Mouse (Mus musculus): ENCODE results near the gene Dchs2. TPM values are rescaled to one million over a fixed set of nuclear protein-coding genes. Genes with fewer than 3 reads are reported as not detected.

Dchs2 gene
- polyA plus RNA-seq, 2 experiments = under 0.01 TPM; not detected in 1

DNA sequence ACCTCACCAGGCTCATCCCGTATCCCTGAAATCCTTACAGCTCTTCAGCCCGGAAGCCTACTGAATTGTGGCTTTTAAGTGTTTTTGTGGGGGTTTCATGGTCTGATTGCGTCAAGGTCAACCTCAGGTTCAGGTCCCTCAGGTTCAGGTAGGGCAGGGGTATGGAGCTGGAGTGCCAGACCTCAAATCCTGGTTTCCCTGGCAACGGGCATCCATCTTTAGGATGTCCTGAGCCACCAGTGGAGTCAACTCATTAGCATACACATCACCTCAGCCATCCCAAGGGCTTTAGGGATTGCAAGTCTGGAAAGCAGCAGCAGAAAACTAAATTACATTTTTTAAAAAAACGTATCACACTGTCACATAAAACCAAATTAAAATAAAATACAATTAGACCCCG lies 28.1 kb upstream of the Dchs2 start:
- DNase-seq (ENCODE audit: low read depth in 3 of 3, low spot score in 3 of 3) (no peak), ATAC-seq (ENCODE audit: insufficient read depth) (no peak)
- H3K9ac ChIP-seq (replicated peaks) = no peak overlapping the region
- H3K27me3 ChIP-seq (ENCODE audit: control insufficient read depth, insufficient read depth, low read length) = no peaks in the 10 kb centered on the region
- no peak overlapping the region for H3K27ac ChIP-seq
- no peaks in the 10 kb centered on the region for H3K4me1 ChIP-seq (replicated peaks; ENCODE audit: control insufficient read depth in 2 of 2, insufficient read depth in 2 of 2, low read length in 1 of 2)
- WGBS (ENCODE audit: insufficient replicate concordance) = 60% methylated on average over 6 of the region's 6 CpGs
- H3K36me3 ChIP-seq (replicated peaks; ENCODE audit: control insufficient read depth, insufficient read depth, low read depth) = no peaks in the 10 kb centered on the region
- H3K4me2 ChIP-seq (ENCODE audit: low read depth) = no peak overlapping the region
- H3K4me3 ChIP-seq (ENCODE audit: insufficient read depth in 1 of 2, low read depth in 2 of 2, low read length in 2 of 2) = no peak overlapping the region
- no peaks in the 10 kb centered on the region for H3K9me3 ChIP-seq (ENCODE audit: control insufficient read depth, low read length)
- TF ChIP-seq EP300 (IDR thresholded peaks at IDR 0.05; ENCODE audit: low read depth) = no peak
- TF ChIP-seq CTCF (IDR thresholded peaks at IDR 0.05; ENCODE audit: low read depth) = no peak

DNA sequence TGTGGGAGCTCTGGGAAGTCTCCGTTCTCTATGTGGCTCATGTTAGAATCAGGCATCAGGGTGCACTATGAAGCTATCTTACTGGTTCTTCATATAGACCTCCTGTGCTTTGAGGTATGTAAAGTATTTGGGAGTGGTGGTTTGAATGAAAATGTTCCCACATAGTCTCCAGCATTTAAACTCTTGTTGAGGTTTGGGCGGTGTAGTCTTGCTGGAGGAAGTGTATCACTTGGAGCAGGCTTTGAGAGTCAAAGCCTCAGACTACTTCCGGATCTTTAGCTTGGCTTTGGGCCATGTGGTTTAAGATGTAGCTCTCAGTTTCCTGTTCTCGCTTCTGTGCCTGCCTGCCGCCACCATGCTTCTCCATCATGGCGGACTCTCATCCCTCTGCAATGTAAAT lies 25.5 kb upstream of the Dchs2 start:
- DNase-seq (ENCODE audit: low read depth in 3 of 3, low spot score in 3 of 3) (no peak), ATAC-seq (ENCODE audit: insufficient read depth) (no peak)
- Histone ChIP-seq H3K27me3 (ENCODE audit: control insufficient read depth, insufficient read depth, low read length) (no peaks in the 10 kb centered on the region), H3K27ac (no peak overlapping the region), H3K9me3 (ENCODE audit: control insufficient read depth, low read length) (no peaks in the 10 kb centered on the region), H3K4me3 (ENCODE audit: insufficient read depth in 1 of 2, low read depth in 2 of 2, low read length in 2 of 2) (no peak overlapping the region), H3K4me1 (replicated peaks; ENCODE audit: control insufficient read depth in 2 of 2, insufficient read depth in 2 of 2, low read length in 1 of 2) (no peaks in the 10 kb centered on the region), H3K9ac (replicated peaks) (no peak overlapping the region), H3K36me3 (replicated peaks; ENCODE audit: control insufficient read depth, insufficient read depth, low read depth) (no peaks in the 10 kb centered on the region), H3K4me2 (ENCODE audit: low read depth) (no peak overlapping the region)
- WGBS (ENCODE audit: insufficient replicate concordance) = 60% methylated on average over 6 of the region's 6 CpGs
- TF ChIP-seq CTCF (IDR thresholded peaks at IDR 0.05; ENCODE audit: low read depth) = no peak
- TF ChIP-seq EP300 (IDR thresholded peaks at IDR 0.05; ENCODE audit: low read depth) = no peak

DNA sequence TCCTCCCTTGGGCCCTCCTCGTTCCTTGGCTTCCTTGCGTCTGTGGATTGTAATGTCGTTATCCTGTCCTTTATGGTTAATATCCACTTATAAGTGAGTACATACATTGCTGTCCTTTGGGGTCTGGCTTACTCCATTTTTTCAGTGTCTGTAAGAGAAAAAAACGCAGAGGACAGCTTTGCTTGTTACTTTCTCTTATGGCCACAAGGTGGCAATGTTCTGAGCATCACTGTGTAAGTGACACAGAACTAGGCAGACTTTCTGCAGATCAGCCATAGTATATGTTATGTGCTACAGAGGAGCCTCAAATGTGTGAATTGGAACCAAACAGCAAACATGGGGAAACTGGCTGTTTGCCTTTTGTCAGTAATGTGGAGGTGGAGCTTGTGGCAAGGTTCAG lies 17.6 kb upstream of the Dchs2 start:
- H3K36me3 ChIP-seq (replicated peaks; ENCODE audit: control insufficient read depth, insufficient read depth, low read depth) = no peaks in the 10 kb centered on the region
- TF ChIP-seq EP300 (IDR thresholded peaks at IDR 0.05; ENCODE audit: low read depth) = no peak
- peak; percentile 53 for TF ChIP-seq CTCF (IDR thresholded peaks at IDR 0.05; ENCODE audit: low read depth)
- no peaks in the 10 kb centered on the region for H3K9me3 ChIP-seq (ENCODE audit: control insufficient read depth, low read length)
- H3K4me1 ChIP-seq (replicated peaks; ENCODE audit: control insufficient read depth in 2 of 2, insufficient read depth in 2 of 2, low read length in 1 of 2) = no peaks in the 10 kb centered on the region
- DNase-seq (ENCODE audit: low read depth in 3 of 3, low spot score in 3 of 3) (no peak), ATAC-seq (ENCODE audit: insufficient read depth) (no peak)
- no peak overlapping the region for H3K4me2 ChIP-seq (ENCODE audit: low read depth)
- no peaks in the 10 kb centered on the region for H3K27me3 ChIP-seq (ENCODE audit: control insufficient read depth, insufficient read depth, low read length)
- H3K27ac ChIP-seq = no peak overlapping the region
- 23% methylated on average over 4 of the region's 4 CpGs for WGBS (ENCODE audit: insufficient replicate concordance)
- no peak overlapping the region for H3K4me3 ChIP-seq (ENCODE audit: insufficient read depth in 1 of 2, low read depth in 2 of 2, low read length in 2 of 2)
- no peak overlapping the region for H3K9ac ChIP-seq (replicated peaks)

DNA sequence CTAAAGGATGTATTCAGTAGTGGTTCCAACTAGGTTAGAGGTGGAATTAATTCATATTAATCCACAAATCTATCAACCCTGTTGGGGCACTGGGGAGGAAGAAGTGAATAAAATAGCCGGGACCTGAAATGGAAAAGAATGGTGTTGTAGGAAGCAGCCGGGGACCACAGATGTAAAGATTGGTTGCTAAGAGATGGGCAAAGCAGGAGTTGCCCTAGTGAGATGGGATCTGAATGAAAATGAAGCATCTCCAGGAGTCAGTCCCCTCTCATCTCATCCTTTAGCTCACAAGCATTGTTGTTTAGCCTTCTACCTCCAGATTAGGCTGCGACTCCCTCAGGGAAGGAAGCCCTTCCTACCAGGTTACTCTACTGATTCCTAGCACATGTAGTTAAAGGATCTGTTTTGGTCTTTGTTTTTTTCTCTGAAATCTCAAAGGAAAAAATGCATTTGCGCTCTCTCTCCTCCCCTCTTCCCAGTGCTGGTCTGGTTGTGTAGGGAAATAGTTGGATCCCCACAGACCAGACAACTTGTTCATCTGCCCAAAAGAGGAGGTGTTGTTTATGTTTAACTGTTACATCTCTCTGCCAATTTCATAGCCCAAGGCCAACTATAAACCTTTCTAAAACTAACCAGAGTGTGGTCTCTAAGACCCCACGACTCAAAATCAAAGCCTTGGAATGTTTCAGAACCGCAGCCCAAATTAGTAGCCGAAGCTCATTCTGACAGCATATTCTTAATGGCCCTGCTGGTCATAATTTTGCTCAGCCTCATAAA lies 16.1 kb upstream of the Dchs2 start:
- no peak overlapping the region for H3K27ac ChIP-seq
- H3K9me3 ChIP-seq (ENCODE audit: control insufficient read depth, low read length) = no peaks in the 10 kb centered on the region
- no peak overlapping the region for H3K4me3 ChIP-seq (ENCODE audit: insufficient read depth in 1 of 2, low read depth in 2 of 2, low read length in 2 of 2)
- no peaks in the 10 kb centered on the region for H3K27me3 ChIP-seq (ENCODE audit: control insufficient read depth, insufficient read depth, low read length)
- TF ChIP-seq CTCF (IDR thresholded peaks at IDR 0.05; ENCODE audit: low read depth) (no peak), EP300 (IDR thresholded peaks at IDR 0.05; ENCODE audit: low read depth) (no peak)
- H3K4me1 ChIP-seq (replicated peaks; ENCODE audit: control insufficient read depth in 2 of 2, insufficient read depth in 2 of 2, low read length in 1 of 2) = no peaks in the 10 kb centered on the region
- H3K4me2 ChIP-seq (ENCODE audit: low read depth) = no peak overlapping the region
- no peak for DNase-seq (ENCODE audit: low read depth in 3 of 3, low spot score in 3 of 3)
- H3K36me3 ChIP-seq (replicated peaks; ENCODE audit: control insufficient read depth, insufficient read depth, low read depth) = no peaks in the 10 kb centered on the region
- no peak overlapping the region for H3K9ac ChIP-seq (replicated peaks)
- ATAC-seq (ENCODE audit: insufficient read depth) = no peak
- 55% methylated on average over 7 of the region's 7 CpGs for WGBS (ENCODE audit: insufficient replicate concordance)

DNA sequence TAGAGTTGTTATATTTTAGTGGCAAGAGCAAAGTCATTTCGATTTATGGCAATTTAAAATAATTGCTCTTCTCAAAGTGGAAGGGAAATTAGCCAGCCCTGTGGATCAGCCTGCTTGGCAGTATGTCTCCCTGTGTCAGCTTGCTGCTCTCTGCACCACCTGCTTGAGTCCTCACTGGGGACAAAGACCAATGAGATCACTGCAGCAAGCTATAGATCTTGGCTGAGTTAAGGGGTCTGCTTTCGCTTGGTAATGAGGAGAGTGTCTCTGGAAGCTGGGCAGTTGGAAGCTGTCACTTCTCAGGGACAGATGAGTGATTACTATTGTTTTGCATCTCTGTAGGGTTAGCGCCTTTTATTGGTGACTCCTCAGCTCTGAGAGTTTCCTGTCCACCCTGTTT lies 14.9 kb upstream of the Dchs2 start:
- no peak overlapping the region for H3K4me3 ChIP-seq (ENCODE audit: insufficient read depth in 1 of 2, low read depth in 2 of 2, low read length in 2 of 2)
- no peak overlapping the region for H3K4me2 ChIP-seq (ENCODE audit: low read depth)
- H3K9ac ChIP-seq (replicated peaks) = no peak overlapping the region
- no peaks in the 10 kb centered on the region for H3K27me3 ChIP-seq (ENCODE audit: control insufficient read depth, insufficient read depth, low read length)
- 15% methylated on average over 3 of the region's 3 CpGs for WGBS (ENCODE audit: insufficient replicate concordance)
- ATAC-seq (ENCODE audit: insufficient read depth) (no peak), DNase-seq (ENCODE audit: low read depth in 3 of 3, low spot score in 3 of 3) (no peak)
- TF ChIP-seq CTCF (IDR thresholded peaks at IDR 0.05; ENCODE audit: low read depth) = no peak
- H3K4me1 ChIP-seq (replicated peaks; ENCODE audit: control insufficient read depth in 2 of 2, insufficient read depth in 2 of 2, low read length in 1 of 2) = no peaks in the 10 kb centered on the region
- H3K9me3 ChIP-seq (ENCODE audit: control insufficient read depth, low read length) = no peaks in the 10 kb centered on the region
- no peak overlapping the region for H3K27ac ChIP-seq
- H3K36me3 ChIP-seq (replicated peaks; ENCODE audit: control insufficient read depth, insufficient read depth, low read depth) = no peaks in the 10 kb centered on the region

Measured in liver, embryonic 14.5 days (tissue).